Mouse (Mus musculus) ES-Bruce4 (cell line): ENCODE measurements around the gene Dbx1. TPM values are rescaled to one million over a fixed set of nuclear protein-coding genes. Genes with fewer than 3 reads are reported as not detected.

Source experiments
- H3K27ac ChIP-seq: 2 replicates; pipeline ENCODE4 v1.5.1; 2012; ENCODE audit warnings: low read length, inconsistent platforms; ENCODE audit not compliant: insufficient read depth
- H3K27me3 ChIP-seq: 2 replicates; pipeline ENCODE4 v1.6.1; 2012; ENCODE audit warnings: mild to moderate bottlenecking, low read length, inconsistent platforms; ENCODE audit not compliant: control insufficient read depth, poor library complexity, insufficient read depth, severe bottlenecking
- H3K36me3 ChIP-seq: 2 replicates; pipeline ENCODE4 v1.6.1; 2012; ENCODE audit warnings: inconsistent platforms, mild to moderate bottlenecking, low read length, moderate library complexity; ENCODE audit not compliant: control insufficient read depth, poor library complexity, insufficient read depth, severe bottlenecking
- H3K4me1 ChIP-seq: one replicate; pipeline ENCODE4 v1.8.1; 2011; ENCODE audit warnings: low read length; ENCODE audit not compliant: control insufficient read depth, insufficient read depth
- H3K4me3 ChIP-seq: 2 replicates; pipeline ENCODE4 v1.5.1; 2011; ENCODE audit warnings: low read depth, mild to moderate bottlenecking, low read length
- H3K9ac ChIP-seq: 2 replicates; pipeline ENCODE4 v1.6.1; 2012; ENCODE audit warnings: low read depth, mild to moderate bottlenecking, inconsistent platforms; ENCODE audit not compliant: poor library complexity, severe bottlenecking
- H3K9me3 ChIP-seq: replicated peaks from 2 replicates; pipeline ENCODE4 v1.6.1; 2012; ENCODE audit warnings: mild to moderate bottlenecking, low read length, inconsistent platforms; ENCODE audit not compliant: control insufficient read depth, poor library complexity, insufficient read depth, severe bottlenecking
- CTCF ChIP-seq: IDR thresholded peaks from one replicate; pipeline ENCODE4 v1.8.1; 2011; ENCODE audit warnings: low read depth, low read length
- EP300 ChIP-seq: IDR thresholded peaks from 2 replicates; pipeline ENCODE4 v1.6.1; 2011; ENCODE audit warnings: low read depth, low read length; ENCODE audit not compliant: insufficient read depth
- POLR2A ChIP-seq: IDR thresholded peaks from one replicate; pipeline ENCODE4 v1.8.1; 2011; ENCODE audit warnings: low read length; ENCODE audit not compliant: insufficient read depth
- polyA plus RNA-seq: library from polyadenylated mRNA; stranded (reverse); fragments of >200 nt; gene quantifications from 2 replicates; pipeline ENCODE4 v1.2.4, GENCODE M21; 2011; ENCODE audit warnings: low read depth; ENCODE audit not compliant: missing spikeins, insufficient read depth, insufficient read length

The Dbx1 gene
- polyA plus RNA-seq, 1 experiment: not detected

DNA sequence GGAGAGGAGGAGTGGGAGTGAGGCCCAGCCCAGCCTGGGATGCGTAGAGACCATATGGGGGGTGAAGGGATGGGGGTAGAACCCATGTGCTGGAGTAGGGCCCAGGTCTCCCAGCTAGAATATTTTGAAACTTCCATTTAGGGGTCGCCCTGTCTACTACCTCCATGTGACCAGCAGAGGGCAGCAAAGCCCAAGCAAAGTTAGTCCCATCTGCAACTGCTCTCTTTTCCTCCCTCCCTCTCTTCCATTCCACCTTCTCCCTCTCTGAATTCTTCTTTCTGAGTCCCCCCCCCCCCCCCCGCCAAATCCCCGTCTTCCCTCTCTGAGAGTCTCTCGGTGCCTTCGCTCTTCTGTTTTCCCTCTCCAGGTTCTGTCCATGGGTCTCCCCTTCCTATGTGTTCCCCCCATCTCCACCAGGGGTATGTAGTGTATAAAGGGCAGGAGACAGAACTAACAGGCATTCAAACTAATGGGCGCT lies 20.4 kb downstream of the Dbx1 start:
- Histone ChIP-seq H3K9me3 (no peaks in the 10 kb centered on the region), H3K4me3 (no peak overlapping the region), H3K9ac (no peak overlapping the region), H3K36me3 (no peaks in the 10 kb centered on the region), H3K27me3 (no peaks in the 10 kb centered on the region), H3K4me1 (no peaks in the 10 kb centered on the region), H3K27ac (no peak overlapping the region)
- TF ChIP-seq CTCF: peak; percentile 75
- no peak for TF ChIP-seq EP300

GRCm38 (mm10) chr7:49604965-49605795 lies 31.5 kb downstream of the Dbx1 start:
- Histone ChIP-seq H3K4me3 (no peak overlapping the region), H3K9ac (no peak overlapping the region), H3K36me3 (no peaks in the 10 kb centered on the region), H3K9me3 (no peaks in the 10 kb centered on the region), H3K27ac (no peak overlapping the region), H3K4me1 (peaks cover 2% of the 10 kb centered on the region), H3K27me3 (no peaks in the 10 kb centered on the region)
- no peak for TF ChIP-seq CTCF
- no peak for TF ChIP-seq EP300
- no peak for TF ChIP-seq POLR2A

GRCm38 (mm10) chr7:49604244-49604643 lies 32.4 kb downstream of the Dbx1 start:
- Histone ChIP-seq H3K36me3 (no peaks in the 10 kb centered on the region), H3K4me3 (no peak overlapping the region), H3K9ac (no peak overlapping the region), H3K9me3 (no peaks in the 10 kb centered on the region), H3K4me1 (peaks cover 2% of the 10 kb centered on the region), H3K27ac (no peak overlapping the region), H3K27me3 (no peaks in the 10 kb centered on the region)
- TF ChIP-seq CTCF (no peak), EP300 (no peak), POLR2A (no peak)

DNA sequence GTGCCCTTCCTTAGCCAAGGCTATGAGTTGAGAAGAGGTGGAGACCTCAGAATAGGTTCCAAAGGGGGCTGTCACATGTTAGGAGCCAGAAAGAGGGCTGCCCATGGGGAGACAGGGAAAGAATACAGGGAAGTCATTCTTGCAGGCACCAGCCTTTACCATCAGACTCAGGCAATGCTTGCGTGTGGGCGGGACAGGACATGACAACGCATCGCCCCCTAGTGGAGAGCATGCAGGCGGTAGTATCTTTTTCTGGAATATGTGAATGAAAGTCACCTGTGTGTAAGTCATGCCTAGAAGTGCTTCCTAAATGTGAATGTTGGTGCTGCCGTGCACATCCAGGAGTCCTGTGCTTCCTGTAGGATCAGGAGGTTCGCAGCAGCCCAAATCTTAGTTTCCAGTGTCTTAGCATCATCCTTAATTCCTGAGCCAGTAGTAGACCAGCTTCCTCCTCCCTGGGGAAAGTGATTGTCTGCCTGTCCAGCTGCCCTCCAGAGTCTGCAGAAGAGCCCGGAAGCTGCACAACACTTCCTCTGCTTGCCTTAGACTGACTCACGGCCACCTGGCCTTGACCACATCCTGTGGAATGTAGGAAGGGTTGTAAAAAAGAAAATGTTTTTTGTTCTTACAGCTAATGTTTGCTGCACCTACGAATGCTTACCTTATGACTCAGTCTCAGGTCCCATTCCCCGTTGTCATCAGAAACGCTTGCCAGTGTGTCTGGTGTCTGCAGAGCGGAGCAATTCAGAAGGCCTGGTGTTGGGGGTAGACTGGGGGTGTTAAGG lies 35.3 kb downstream of the Dbx1 start:
- Histone ChIP-seq H3K9ac (no peak overlapping the region), H3K4me1 (no peaks in the 10 kb centered on the region), H3K9me3 (no peaks in the 10 kb centered on the region), H3K4me3 (no peak overlapping the region), H3K36me3 (peaks cover 2% of the 10 kb centered on the region; the same call in 1 of the 2 replicates), H3K27ac (no peak overlapping the region), H3K27me3 (no peaks in the 10 kb centered on the region)
- TF ChIP-seq CTCF (peak; percentile 90), POLR2A (no peak), EP300 (no peak)

DNA sequence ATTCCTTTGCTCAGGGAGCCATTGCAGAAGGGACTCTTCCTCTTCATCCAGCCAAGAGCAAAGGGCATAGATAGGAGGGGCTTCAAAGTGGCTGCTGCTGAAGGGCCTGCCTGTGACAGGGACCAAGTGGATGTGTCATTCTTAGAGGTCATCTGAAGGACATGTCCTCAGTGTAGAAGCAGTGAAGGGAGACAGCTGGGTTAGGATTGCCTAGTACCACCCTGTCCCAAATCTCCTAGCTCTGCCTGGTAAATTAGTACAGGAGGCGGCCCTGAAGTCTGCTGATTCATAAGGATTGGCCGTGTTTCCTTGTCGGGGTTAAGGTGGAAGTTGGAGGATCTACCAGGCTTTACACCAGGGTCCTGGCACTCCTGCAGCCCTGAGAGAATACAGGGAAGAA lies 36.7 kb downstream of the Dbx1 start:
- Histone ChIP-seq H3K9ac (no peak overlapping the region), H3K27ac (no peak overlapping the region), H3K27me3 (no peaks in the 10 kb centered on the region), H3K4me3 (no peak overlapping the region), H3K4me1 (no peaks in the 10 kb centered on the region), H3K9me3 (no peaks in the 10 kb centered on the region), H3K36me3 (peaks cover 2% of the 10 kb centered on the region; the same call in 1 of the 2 replicates)
- no peak for TF ChIP-seq EP300
- no peak for TF ChIP-seq POLR2A
- no peak for TF ChIP-seq CTCF

- no peak overlapping the region for H3K9ac ChIP-seq
- no peaks in the 10 kb centered on the region for H3K9me3 ChIP-seq
- TF ChIP-seq CTCF (no peak), POLR2A (no peak), EP300 (no peak)
- H3K4me1 ChIP-seq: no peaks in the 10 kb centered on the region
- H3K27me3 ChIP-seq: no peaks in the 10 kb centered on the region
- no peak overlapping the region for H3K4me3 ChIP-seq
- H3K27ac ChIP-seq: no peak overlapping the region
- peaks cover 9% of the 10 kb centered on the region for H3K36me3 ChIP-seq
Observed at GRCm38 (mm10) chr7:49598225-49598624, 38.4 kb downstream of the Dbx1 start.
